Mouse (Mus musculus): ENCODE measurements around the gene Prss53.

- TF ChIP-seq CTCF (IDR thresholded peaks at IDR 0.05; ENCODE audit: low read depth) (no peak), EP300 (IDR thresholded peaks at IDR 0.05; ENCODE audit: low read depth) (no peak)
Observed at GRCm38 (mm10) chr7:127925252-127925651, 34.5 kb upstream of the Prss53 start.

Data from liver, embryonic 14.5 days (tissue).